Mouse (Mus musculus) G1E (cell line): ENCODE data around the gene Dock8. TPM values are rescaled to one million over a fixed set of nuclear protein-coding genes. Genes with fewer than 3 reads are reported as not detected.

Experiments
- ATAC-seq: 2 replicates; pipeline ENCODE4 v1.8.0; 2016; ENCODE audit warnings: mild to moderate bottlenecking; ENCODE audit not compliant: insufficient number of reproducible peaks, poor library complexity, low FRiP score, severe bottlenecking; ENCODE audit errors: extremely low read depth
- DNase-seq: peaks from one replicate; pipeline ENCODE4 v3.0.0; 2012; ENCODE audit warnings: low spot score
- H3K27me3 ChIP-seq: 2 replicates; pipeline ENCODE4 v1.6.1; 2012; ENCODE audit warnings: mild to moderate bottlenecking, low read length, inconsistent platforms; ENCODE audit not compliant: insufficient read depth
- H3K36me3 ChIP-seq: replicated peaks from 2 replicates; pipeline ENCODE3; 2012; ENCODE audit warnings: mild to moderate bottlenecking, inconsistent platforms
- H3K4me1 ChIP-seq: 2 replicates; pipeline ENCODE4 v1.6.1; 2012; ENCODE audit warnings: low read depth, low read length, inconsistent platforms, mixed read lengths; ENCODE audit not compliant: insufficient read depth
- H3K4me3 ChIP-seq: 2 replicates; pipeline ENCODE4 v1.5.1; 2012; ENCODE audit warnings: low read depth, mild to moderate bottlenecking, inconsistent platforms, low read length, moderate library complexity, mixed read lengths
- H3K9me3 ChIP-seq: replicated peaks from 2 replicates; pipeline ENCODE4 v1.6.1; 2012; ENCODE audit warnings: inconsistent platforms
- CTCF ChIP-seq: IDR thresholded peaks from 2 replicates; pipeline ENCODE4 v1.5.1; 2012; ENCODE audit warnings: low read depth, low read length, inconsistent platforms, mixed read lengths
- GATA1 ChIP-seq: IDR thresholded peaks from 2 replicates; pipeline ENCODE4 v1.6.1; 2012; ENCODE audit warnings: borderline replicate concordance, low read length, inconsistent platforms, mixed read lengths
- GATA2 ChIP-seq: IDR thresholded peaks from 2 replicates; pipeline ENCODE4 v1.6.1; 2012; ENCODE audit warnings: low read depth, low read length, inconsistent platforms, borderline replicate concordance
- POLR2AphosphoS5 ChIP-seq: IDR thresholded peaks from 2 replicates; pipeline ENCODE4 v1.6.1; 2012; ENCODE audit warnings: low read depth, low read length, inconsistent platforms; ENCODE audit not compliant: insufficient replicate concordance
- TAL1 ChIP-seq: conservative IDR thresholded peaks from 2 replicates; pipeline ENCODE4 v1.6.1; 2012; ENCODE audit warnings: low read depth, low read length, inconsistent platforms, mixed read lengths
- polyA plus RNA-seq: library from polyadenylated mRNA; stranded (reverse); fragments of >175 nt; gene quantifications from 2 replicates; pipeline ENCODE4 v1.2.3, GENCODE M21; 2012
- total RNA-seq, 2 experiments: library from RNA; stranded (forward) in 1 of 2; stranded (reverse) in 1 of 2; fragments of 200-1000 nt in 1 of 2; fragments of >200 nt in 1 of 2; fragmentation: Nextera tagmentation in 1 of 2; gene quantifications; 2 replicates each; pipeline ENCODE4 v1.2.3; 2014 to 2017

Dock8 gene
- total and polyA plus RNA-seq, 3 experiments: 0.01 to 0.16 TPM; not detected in 1

GRCm38 (mm10) chr19:25077636-25078035 lies 78.3 kb downstream of the Dock8 start:
- Histone ChIP-seq H3K36me3 (no peaks in the 10 kb centered on the region), H3K9me3 (peaks cover 45% of the 10 kb centered on the region), H3K4me1 (no peaks in the 10 kb centered on the region), H3K4me3 (no peak overlapping the region), H3K27me3 (no peaks in the 10 kb centered on the region)
- DNase-seq (no peak), ATAC-seq (no peak)
- TF ChIP-seq POLR2AphosphoS5: no peak
- TF ChIP-seq CTCF: no peak
- no peak for TF ChIP-seq GATA1
- no peak for TF ChIP-seq TAL1
- no peak for TF ChIP-seq GATA2

- TF ChIP-seq GATA1: no peak
- TF ChIP-seq TAL1: no peak
- TF ChIP-seq POLR2AphosphoS5: no peak
- no peak for TF ChIP-seq GATA2
- TF ChIP-seq CTCF: no peak
- H3K27me3 ChIP-seq: no peaks in the 10 kb centered on the region
- peaks cover 41% of the 10 kb centered on the region for H3K9me3 ChIP-seq
- no peak overlapping the region for H3K4me3 ChIP-seq
- no peak for ATAC-seq
- H3K4me1 ChIP-seq: no peaks in the 10 kb centered on the region
- no peaks in the 10 kb centered on the region for H3K36me3 ChIP-seq
- no peak for DNase-seq
Measured at GRCm38 (mm10) chr19:25078130-25078529, 78.8 kb downstream of the Dock8 start.

- TF ChIP-seq TAL1 (no peak), GATA1 (no peak), POLR2AphosphoS5 (no peak), CTCF (no peak), GATA2 (no peak)
Measured at GRCm38 (mm10) chr19:25080166-25080565, 80.8 kb downstream of the Dock8 start.

GRCm38 (mm10) chr19:25082839-25083238 lies 83.5 kb downstream of the Dock8 start:
- Histone ChIP-seq H3K9me3 (peaks cover 35% of the 10 kb centered on the region), H3K36me3 (no peaks in the 10 kb centered on the region), H3K27me3 (no peaks in the 10 kb centered on the region), H3K4me3 (no peak overlapping the region), H3K4me1 (no peaks in the 10 kb centered on the region)
- ATAC-seq: no peak
- no peak for DNase-seq
- TF ChIP-seq TAL1: no peak
- no peak for TF ChIP-seq GATA2

More at GRCm38 (mm10) chr19:25080166-25080565, 80.8 kb downstream of the Dock8 start:
- no peak overlapping the region for H3K4me3 ChIP-seq
- DNase-seq (no peak), ATAC-seq (no peak)
- H3K36me3 ChIP-seq: no peaks in the 10 kb centered on the region
- H3K9me3 ChIP-seq: peaks cover 29% of the 10 kb centered on the region
- no peaks in the 10 kb centered on the region for H3K4me1 ChIP-seq
- H3K27me3 ChIP-seq: no peaks in the 10 kb centered on the region

GRCm38 (mm10) chr19:25087181-25087580 lies 87.8 kb downstream of the Dock8 start:
- TF ChIP-seq GATA2 (no peak), GATA1 (no peak), TAL1 (no peak), POLR2AphosphoS5 (no peak), CTCF (no peak)
- ATAC-seq (no peak), DNase-seq (no peak)
- no peaks in the 10 kb centered on the region for H3K4me1 ChIP-seq
- peaks cover 32% of the 10 kb centered on the region for H3K9me3 ChIP-seq
- no peak overlapping the region for H3K4me3 ChIP-seq
- no peaks in the 10 kb centered on the region for H3K36me3 ChIP-seq
- no peaks in the 10 kb centered on the region for H3K27me3 ChIP-seq

GRCm38 (mm10) chr19:25089746-25090145 lies 90.4 kb downstream of the Dock8 start:
- H3K36me3 ChIP-seq: no peaks in the 10 kb centered on the region
- H3K4me1 ChIP-seq: no peaks in the 10 kb centered on the region
- DNase-seq: no peak
- no peak for TF ChIP-seq TAL1
- TF ChIP-seq POLR2AphosphoS5: no peak
- TF ChIP-seq GATA2: no peak
- TF ChIP-seq GATA1: no peak
- no peak for TF ChIP-seq CTCF
- ATAC-seq: no peak
- H3K4me3 ChIP-seq: no peak overlapping the region
- no peaks in the 10 kb centered on the region for H3K27me3 ChIP-seq
- peaks cover 41% of the 10 kb centered on the region for H3K9me3 ChIP-seq
